33 mouse cellular contexts compared by ENCODE assay signal in the genomic region with DNA sequence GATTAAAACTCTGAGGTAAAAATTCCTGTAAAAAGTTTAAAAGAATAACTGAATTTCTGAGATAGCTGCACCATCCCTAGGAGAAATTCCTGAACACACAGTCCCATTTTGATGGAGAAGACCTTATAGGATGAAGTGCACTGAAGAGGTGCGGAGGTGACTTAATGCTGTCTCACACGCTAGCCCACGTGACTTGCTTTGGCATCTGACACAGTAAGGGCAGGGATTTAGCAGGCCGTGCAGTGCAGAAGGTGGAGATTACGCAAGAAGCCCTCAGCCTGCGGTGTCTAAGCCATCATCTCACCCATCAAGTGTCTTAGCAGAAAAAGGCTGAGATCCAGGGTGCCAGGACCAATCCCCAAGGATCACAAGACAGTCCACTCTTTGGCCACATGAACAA. TPM values are rescaled to one million over a fixed set of nuclear protein-coding genes. Genes with fewer than 3 reads are reported as not detected.
DNase-seq lines count a peak whose midpoint lies in the region; ATAC-seq lines count a peak whose summit lies in the region.
"Had no signal": no experiment of that assay in that cellular context is flagged by ENCODE, and none has a peak within 500 bp of the region (broad histone marks: within the 10 kb centered on the region; RNA-seq: fewer than 3 reads in every experiment).

No protein-coding gene starts in this region.

- H3K4me3 ChIP-seq in megakaryocyte, embryonic 14.5 days (replicated peaks): peak overlapping the region; percentile 50
- no peak overlapping the region for H3K4me3 ChIP-seq in hindbrain, embryonic 14.5 days (replicated peaks; ENCODE audit: low read length)
- H3K4me3 ChIP-seq: embryonic facial prominence, embryonic 10.5 days; forebrain, embryonic 10.5 days; heart, embryonic 12.5 days; hindbrain, embryonic 10.5 days; layer of hippocampus, adult 2 months; limb, embryonic 12.5 days; liver, embryonic 13.5 days; midbrain, embryonic 13.5 days; stomach, embryonic 15.5 days had no signal

- H3K4me2 ChIP-seq in hindbrain, embryonic 14.5 days (replicated peaks): no peak overlapping the region
- H3K4me2 ChIP-seq: heart, embryonic 12.5 days; limb, embryonic 12.5 days; liver, embryonic 13.5 days; lung, embryonic 14.5 days; midbrain, embryonic 13.5 days; stomach, embryonic 15.5 days had no signal

- H3K27me3 ChIP-seq in megakaryocyte, embryonic 14.5 days (replicated peaks): no peaks in the 10 kb centered on the region
- no peaks in the 10 kb centered on the region for H3K27me3 ChIP-seq in hindbrain, embryonic 14.5 days (ENCODE audit: control insufficient read depth, insufficient read depth, low read length)
- H3K27me3 ChIP-seq: heart, embryonic 12.5 days; limb, embryonic 12.5 days; liver, embryonic 13.5 days; midbrain, embryonic 13.5 days; stomach, embryonic 15.5 days had no signal

- H3K9ac ChIP-seq in hindbrain, embryonic 14.5 days: no peak overlapping the region
- H3K9ac ChIP-seq: forebrain, postnatal 0 days; heart, embryonic 12.5 days; liver, embryonic 13.5 days; lung, embryonic 14.5 days; midbrain, embryonic 13.5 days; stomach, embryonic 15.5 days had no signal

- no peaks in the 10 kb centered on the region for H3K9me3 ChIP-seq in megakaryocyte, embryonic 14.5 days
- H3K9me3 ChIP-seq in hindbrain, embryonic 14.5 days (ENCODE audit: control insufficient read depth, low read length): no peaks in the 10 kb centered on the region
- H3K9me3 ChIP-seq: embryonic facial prominence, embryonic 10.5 days; forebrain, embryonic 10.5 days; heart, embryonic 12.5 days; hindbrain, embryonic 10.5 days; limb, embryonic 12.5 days; liver, embryonic 13.5 days; midbrain, embryonic 13.5 days; stomach, embryonic 15.5 days had no signal

- no peak for ATAC-seq in hindbrain, embryonic 14.5 days (ENCODE audit: low FRiP score)
- ATAC-seq: forebrain, postnatal 0 days; hindbrain, postnatal 0 days; intestine, embryonic 16.5 days; midbrain, embryonic 13.5 days had no signal

- WGBS in hindbrain, embryonic 14.5 days: 95% methylated on average over 6 of the region's 6 CpGs

- peaks cover 94% of the 10 kb centered on the region for H3K36me3 ChIP-seq in megakaryocyte, embryonic 14.5 days (replicated peaks; ENCODE audit: low read length)
- H3K36me3 ChIP-seq in hindbrain, embryonic 14.5 days (replicated peaks; ENCODE audit: control insufficient read depth, insufficient read depth): peaks cover 90% of the 10 kb centered on the region

- no peak overlapping the region for H3K27ac ChIP-seq in hindbrain, embryonic 14.5 days
- H3K27ac ChIP-seq: embryonic facial prominence, embryonic 10.5 days; forebrain, embryonic 10.5 days; hindbrain, embryonic 10.5 days; hindbrain, postnatal 0 days; layer of hippocampus, adult 2 months; limb, embryonic 12.5 days; liver, embryonic 13.5 days; macrophage; midbrain, embryonic 13.5 days; stomach, embryonic 15.5 days had no signal

- H3K4me1 ChIP-seq in megakaryocyte, embryonic 14.5 days: peaks cover 51% of the 10 kb centered on the region
- peaks cover 10% of the 10 kb centered on the region for H3K4me1 ChIP-seq in hindbrain, embryonic 14.5 days (replicated peaks; ENCODE audit: control insufficient read depth, insufficient read depth, low read length)

- peak; percentile 66 for DNase-seq in adrenal gland, adult 2 months
- DNase-seq in adrenal gland, postnatal 4 days (ENCODE audit: low spot score in 2 of 2): no peak
- DNase-seq in 3134 (ENCODE audit: extremely low read depth, insufficient read length, low spot score) (peak; percentile 41), ZHBTc4 (ENCODE audit: low read depth, low spot score) (peak; percentile 73)
- no peak for DNase-seq in cerebellum, postnatal 4 days (ENCODE audit: low spot score in 2 of 2)
- DNase-seq in hindbrain, embryonic 14.5 days (ENCODE audit: low spot score): no peak
- no peak for DNase-seq in layer of hippocampus, adult 11-12 months (ENCODE audit: low spot score)
- DNase-seq: cerebellum, adult 9-10 months; forebrain, postnatal 0 days; gastrocnemius, postnatal 14 days; heart, adult 18-20 months; heart, postnatal 10 days; kidney, adult 9 months; kidney, postnatal 14 days; layer of hippocampus, postnatal 36 days; liver, embryonic 13.5 days; lung, embryonic 14.5 days; right cerebral cortex, postnatal 4 days; thymus, adult 2 months had no signal

RNA-seq across cellular contexts. Expression of a gene that starts 5.4 kb away (rescaled TPM):
- 100 to 1,000 TPM; 225 to 340 TPM for total RNA-seq in adrenal gland, adult 2 months (2021)
- 201 and 255 TPM in 2 replicates for polyA plus RNA-seq in adrenal gland, adult 2 months (2012; rRNA removed)
- 100 to 1,000 TPM; 191 to 193 TPM for total RNA-seq in adrenal gland, postnatal 4 days (2021)
- 102 and 133 TPM in 2 replicates for polyA plus RNA-seq in megakaryocyte, embryonic 14.5 days (2012; ENCODE audit: insufficient read depth, low replicate concordance)
- polyA plus RNA-seq in hindbrain, embryonic 14.5 days (2014; fragmentation: Nextera tagmentation; extraction: Ambion mirVana): 46.4 TPM in 2 replicates

RNA-seq across cellular contexts. Expression of a gene that starts 23.7 kb away (rescaled TPM):
- 10 to 100 TPM; 11.5 to 13.0 TPM for total RNA-seq in adrenal gland, adult 2 months (2021)
- 0.35 and 2.7 TPM in 2 replicates for polyA plus RNA-seq in adrenal gland, adult 2 months (2012; rRNA removed)
- total RNA-seq in adrenal gland, postnatal 4 days (2021): 10 to 100 TPM; 17.1 to 19.3 TPM
- polyA plus RNA-seq in megakaryocyte, embryonic 14.5 days (2012; ENCODE audit: insufficient read depth, low replicate concordance): 7.5 TPM in 1 of 2 replicates, not detected in the other
- polyA plus RNA-seq in hindbrain, embryonic 14.5 days (2014; fragmentation: Nextera tagmentation; extraction: Ambion mirVana): 16.9 and 18.7 TPM in 2 replicates

RNA-seq across cellular contexts. Expression of a gene that starts 34.6 kb away (rescaled TPM):
- 1 to 10 TPM; 1.2 TPM for total RNA-seq in adrenal gland, adult 2 months (2021)
- not detected in 2 replicates for polyA plus RNA-seq in adrenal gland, adult 2 months (2012; rRNA removed)
- 1 to 10 TPM; 2.4 to 3.1 TPM for total RNA-seq in adrenal gland, postnatal 4 days (2021)
- polyA plus RNA-seq in megakaryocyte, embryonic 14.5 days (2012; ENCODE audit: insufficient read depth, low replicate concordance): 3.4 TPM in 1 of 2 replicates, not detected in the other
- polyA plus RNA-seq in hindbrain, embryonic 14.5 days (2014; fragmentation: Nextera tagmentation; extraction: Ambion mirVana): 0.41 and 0.99 TPM in 2 replicates
- total RNA-seq: common myeloid progenitor, adult 5-6 weeks; heart, adult 18-20 months had no signal
- polyA plus RNA-seq: heart, embryonic 12.5 days; liver, embryonic 13.5 days; lung, embryonic 14.5 days; macrophage; neural tube, embryonic 11.5 days had no signal

RNA-seq across cellular contexts. Expression of a gene that starts 57.2 kb away (rescaled TPM):
- total RNA-seq in adrenal gland, adult 2 months (2021): 10 to 100 TPM; 19.2 to 26.1 TPM
- polyA plus RNA-seq in adrenal gland, adult 2 months (2012; rRNA removed): 9.8 and 11.6 TPM in 2 replicates
- total RNA-seq in adrenal gland, postnatal 4 days (2021): 10 to 100 TPM; 24.4 to 24.9 TPM
- polyA plus RNA-seq in megakaryocyte, embryonic 14.5 days (2012; ENCODE audit: insufficient read depth, low replicate concordance): 1.9 and 3.8 TPM in 2 replicates
- 20.1 and 20.8 TPM in 2 replicates for polyA plus RNA-seq in hindbrain, embryonic 14.5 days (2014; fragmentation: Nextera tagmentation; extraction: Ambion mirVana)

Comparison
In these comparisons a context has a peak if more than half of its experiments do, and no peak if none do; other contexts are left out.
1. DNase-seq: peak in adrenal gland, adult 2 months (single experiment), 3134 (single experiment) and ZHBTc4 (single experiment); none in adrenal gland, postnatal 4 days (0 of 2), cerebellum, postnatal 4 days (0 of 2), hindbrain, embryonic 14.5 days (single experiment) and layer of hippocampus, adult 11-12 months (single experiment).